Mouse (Mus musculus): ENCODE results near the gene Pcca. TPM values are rescaled to one million over a fixed set of nuclear protein-coding genes. Genes with fewer than 3 reads are reported as not detected.

Pcca gene
- total and polyA plus RNA-seq, 2 experiments from 2014 or later, result 13.4 to 39.1 TPM

DNA sequence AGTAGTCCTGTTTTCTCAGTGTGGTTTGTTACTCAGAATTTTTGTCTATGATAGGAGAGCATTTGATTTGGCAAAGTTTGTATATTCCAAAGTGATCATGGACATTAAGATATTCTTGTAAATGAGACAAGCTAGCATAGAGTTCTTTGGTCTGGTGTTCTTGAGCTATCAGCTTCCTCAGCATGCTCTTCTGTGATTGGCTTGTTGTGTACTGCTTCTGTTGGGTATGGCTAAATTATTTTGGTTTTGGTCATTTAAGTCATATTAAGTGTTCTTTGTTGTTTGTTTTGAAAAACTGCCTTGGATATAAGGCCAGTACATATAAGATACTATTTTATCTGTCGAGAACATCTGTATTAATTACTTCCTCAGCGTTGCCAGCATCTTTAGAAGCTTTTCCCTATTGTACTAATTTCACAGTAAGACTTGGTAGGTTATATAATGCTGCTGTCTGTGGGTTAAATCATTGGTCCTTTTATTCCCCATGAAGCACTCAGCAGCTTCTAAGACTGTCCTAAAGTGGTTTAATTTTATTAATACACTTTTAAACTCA is 105.1 kb downstream of the Pcca start:
- Histone ChIP-seq H3K27ac (no peak overlapping the region), H3K27me3 (ENCODE audit: insufficient read depth, low read length) (no peaks in the 10 kb centered on the region), H3K36me3 (ENCODE audit: insufficient read depth, low read length) (no peaks in the 10 kb centered on the region), H3K4me2 (ENCODE audit: low read depth, low read length) (no peak overlapping the region), H3K9ac (replicated peaks; ENCODE audit: low read length) (no peak overlapping the region), H3K4me1 (ENCODE audit: insufficient read depth, low read length) (no peaks in the 10 kb centered on the region), H3K4me3 (ENCODE audit: low read length) (no peak overlapping the region), H3K9me3 (ENCODE audit: low read length) (no peaks in the 10 kb centered on the region)
- ATAC-seq (no peak), DNase-seq (ENCODE audit: low spot score) (no peak)
- no peak for TF ChIP-seq CTCF (IDR thresholded peaks at IDR 0.05; ENCODE audit: low read depth)
- 83% methylated on average over 2 of the region's 2 CpGs for WGBS

DNA sequence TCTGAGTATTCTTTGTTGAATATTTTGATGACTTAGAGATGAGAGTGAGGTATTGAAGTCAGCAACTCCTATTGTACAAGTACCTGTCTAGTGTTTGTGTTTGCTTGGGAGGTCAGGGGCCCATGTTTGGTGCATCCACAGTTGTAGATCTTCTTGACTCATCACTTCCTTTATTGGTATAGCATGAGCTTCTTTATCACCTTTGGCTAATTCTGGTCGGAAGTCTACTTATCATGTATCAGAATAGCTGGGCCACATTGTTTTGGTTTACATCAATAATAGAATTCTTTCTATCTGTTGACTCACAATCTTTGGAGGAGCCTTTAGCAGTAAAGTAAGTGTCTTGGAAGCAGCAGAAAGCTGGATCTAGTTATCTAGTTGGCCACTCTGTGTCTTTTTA is 108.3 kb downstream of the Pcca start:
- Histone ChIP-seq H3K4me1 (ENCODE audit: insufficient read depth, low read length) (no peaks in the 10 kb centered on the region), H3K4me3 (ENCODE audit: low read length) (no peak overlapping the region), H3K27me3 (ENCODE audit: insufficient read depth, low read length) (no peaks in the 10 kb centered on the region), H3K27ac (no peak overlapping the region), H3K9ac (replicated peaks; ENCODE audit: low read length) (no peak overlapping the region), H3K9me3 (ENCODE audit: low read length) (no peaks in the 10 kb centered on the region), H3K36me3 (ENCODE audit: insufficient read depth, low read length) (no peaks in the 10 kb centered on the region), H3K4me2 (ENCODE audit: low read depth, low read length) (no peak overlapping the region)
- DNase-seq (ENCODE audit: low spot score) (no peak), ATAC-seq (no peak)
- whole genome bisulfite sequencing, result 90% methylated on average over 1 of the region's 1 CpGs
- no peak for TF ChIP-seq CTCF (IDR thresholded peaks at IDR 0.05; ENCODE audit: low read depth)

DNA sequence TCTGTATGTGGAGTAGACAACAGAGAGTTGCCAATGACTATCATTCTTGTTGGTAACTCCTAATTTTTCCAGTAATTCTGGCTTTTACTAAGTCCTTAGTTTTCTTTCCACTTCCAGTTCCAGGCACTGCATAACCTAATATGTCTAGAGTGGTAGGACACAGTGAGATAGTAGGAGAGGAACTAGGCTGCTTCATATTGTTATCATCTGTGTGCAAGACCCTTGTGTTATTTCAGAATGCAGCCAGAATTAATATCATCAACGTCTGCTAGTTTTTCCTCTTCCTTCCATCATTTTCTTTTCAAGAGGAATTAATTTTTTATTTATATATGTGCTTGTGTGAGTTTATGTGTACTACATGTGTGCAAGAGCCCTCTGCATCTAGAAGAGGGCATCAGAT is 114.1 kb downstream of the Pcca start:
- Histone ChIP-seq H3K27me3 (ENCODE audit: insufficient read depth, low read length) (no peaks in the 10 kb centered on the region), H3K4me1 (ENCODE audit: insufficient read depth, low read length) (no peaks in the 10 kb centered on the region), H3K4me3 (ENCODE audit: low read length) (no peak overlapping the region), H3K36me3 (ENCODE audit: insufficient read depth, low read length) (no peaks in the 10 kb centered on the region), H3K9me3 (ENCODE audit: low read length) (no peaks in the 10 kb centered on the region), H3K9ac (replicated peaks; ENCODE audit: low read length) (no peak overlapping the region), H3K27ac (no peak overlapping the region), H3K4me2 (ENCODE audit: low read depth, low read length) (no peak overlapping the region)
- ATAC-seq, result no peak
- DNase-seq (ENCODE audit: low spot score), result no peak
- WGBS, result 89% methylated on average over 1 of the region's 1 CpGs
- TF ChIP-seq CTCF (IDR thresholded peaks at IDR 0.05; ENCODE audit: low read depth), result no peak

DNA sequence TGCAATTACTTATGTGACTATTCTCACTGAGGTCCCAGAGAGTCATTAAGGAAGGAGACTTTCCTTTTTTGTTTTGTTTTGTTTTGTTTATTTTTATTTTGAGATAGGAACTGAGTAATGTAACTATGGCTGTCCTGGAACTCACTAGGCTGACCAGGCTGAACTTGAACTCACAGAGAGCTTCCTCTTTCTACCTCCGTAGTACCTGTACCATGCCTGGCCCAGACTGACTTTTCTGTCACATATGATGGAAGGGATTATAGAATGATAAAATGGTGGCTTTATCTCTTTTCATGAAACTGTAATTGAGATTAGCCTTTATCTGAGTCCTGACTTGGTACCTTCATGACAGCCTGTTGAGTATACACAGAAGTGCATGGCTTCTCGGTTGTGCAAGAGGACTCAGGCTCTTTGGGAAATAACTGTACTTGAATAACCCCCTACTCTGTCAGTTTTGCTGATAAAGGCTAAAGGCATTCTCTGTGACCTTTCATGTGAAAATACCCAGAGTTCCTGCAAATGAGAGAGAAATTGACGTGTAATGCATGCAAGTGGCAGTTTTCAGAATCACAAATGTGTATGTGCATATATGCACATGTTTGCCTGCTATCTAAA is 115.3 kb downstream of the Pcca start:
- 76% methylated on average over 3 of the region's 3 CpGs for WGBS
- DNase-seq (ENCODE audit: low spot score), result no peak
- Histone ChIP-seq H3K36me3 (ENCODE audit: insufficient read depth, low read length) (no peaks in the 10 kb centered on the region), H3K4me3 (ENCODE audit: low read length) (no peak overlapping the region), H3K9ac (replicated peaks; ENCODE audit: low read length) (no peak overlapping the region), H3K9me3 (ENCODE audit: low read length) (no peaks in the 10 kb centered on the region), H3K4me1 (ENCODE audit: insufficient read depth, low read length) (no peaks in the 10 kb centered on the region), H3K4me2 (ENCODE audit: low read depth, low read length) (no peak overlapping the region), H3K27me3 (ENCODE audit: insufficient read depth, low read length) (no peaks in the 10 kb centered on the region), H3K27ac (no peak overlapping the region)
- TF ChIP-seq CTCF (IDR thresholded peaks at IDR 0.05; ENCODE audit: low read depth), result no peak
- no peak for ATAC-seq

DNA sequence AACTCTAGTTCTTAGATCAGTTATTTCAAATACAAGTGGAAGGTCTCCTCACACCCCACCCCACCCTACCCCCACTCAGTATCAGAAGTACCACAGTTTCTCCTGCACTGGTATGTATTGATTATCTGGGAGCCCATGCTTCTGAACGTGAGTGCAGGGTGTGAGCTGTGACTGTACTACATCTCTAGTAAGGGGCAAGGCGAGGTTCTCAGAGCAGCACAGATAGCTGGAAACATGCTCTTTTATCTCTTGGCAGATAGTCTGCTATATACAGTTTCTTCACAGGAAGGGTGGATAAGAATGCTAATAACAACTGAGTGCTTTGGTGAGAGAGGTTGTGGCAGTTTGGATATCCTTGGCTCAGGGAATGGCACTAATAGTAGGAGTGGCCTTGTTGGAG is 117.6 kb downstream of the Pcca start:
- Histone ChIP-seq H3K9ac (replicated peaks; ENCODE audit: low read length) (no peak overlapping the region), H3K4me1 (ENCODE audit: insufficient read depth, low read length) (no peaks in the 10 kb centered on the region), H3K4me2 (ENCODE audit: low read depth, low read length) (no peak overlapping the region), H3K36me3 (ENCODE audit: insufficient read depth, low read length) (no peaks in the 10 kb centered on the region), H3K27me3 (ENCODE audit: insufficient read depth, low read length) (no peaks in the 10 kb centered on the region), H3K4me3 (ENCODE audit: low read length) (no peak overlapping the region), H3K9me3 (ENCODE audit: low read length) (no peaks in the 10 kb centered on the region), H3K27ac (no peak overlapping the region)
- WGBS, result 95% methylated on average over 2 of the region's 2 CpGs
- ATAC-seq (no peak), DNase-seq (ENCODE audit: low spot score) (no peak)
- TF ChIP-seq CTCF (IDR thresholded peaks at IDR 0.05; ENCODE audit: low read depth), result no peak

DNA sequence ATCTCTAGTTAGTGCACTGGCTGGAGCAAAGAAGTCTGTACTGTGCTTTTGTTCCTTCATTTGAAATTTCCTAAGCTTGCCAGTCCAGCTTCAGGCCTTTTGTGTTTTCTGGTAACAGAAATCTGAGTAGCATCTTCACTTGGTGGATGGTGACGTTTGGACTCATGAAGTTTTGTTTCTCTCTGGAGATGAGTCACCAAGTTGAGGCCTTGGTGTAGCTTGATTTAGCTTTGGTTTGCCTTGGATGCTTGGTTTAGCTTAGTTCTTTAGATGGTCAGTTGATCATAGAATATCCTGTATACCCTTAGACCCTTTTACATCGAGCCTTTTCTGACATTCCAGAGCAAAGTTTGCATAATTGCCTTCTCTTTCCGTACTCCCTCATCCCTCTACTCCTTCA is 141.5 kb downstream of the Pcca start:
- Histone ChIP-seq H3K27ac (no peak overlapping the region), H3K9ac (replicated peaks; ENCODE audit: low read length) (no peak overlapping the region), H3K4me3 (ENCODE audit: low read length) (no peak overlapping the region), H3K4me1 (ENCODE audit: insufficient read depth, low read length) (no peaks in the 10 kb centered on the region), H3K4me2 (ENCODE audit: low read depth, low read length) (no peak overlapping the region), H3K27me3 (ENCODE audit: insufficient read depth, low read length) (no peaks in the 10 kb centered on the region), H3K9me3 (ENCODE audit: low read length) (no peaks in the 10 kb centered on the region), H3K36me3 (ENCODE audit: insufficient read depth, low read length) (no peaks in the 10 kb centered on the region)
- no peak for TF ChIP-seq CTCF (IDR thresholded peaks at IDR 0.05; ENCODE audit: low read depth)
- DNase-seq (ENCODE audit: low spot score) (no peak), ATAC-seq (no peak)
- WGBS, result 84% methylated on average over 3 of the region's 3 CpGs

DNA sequence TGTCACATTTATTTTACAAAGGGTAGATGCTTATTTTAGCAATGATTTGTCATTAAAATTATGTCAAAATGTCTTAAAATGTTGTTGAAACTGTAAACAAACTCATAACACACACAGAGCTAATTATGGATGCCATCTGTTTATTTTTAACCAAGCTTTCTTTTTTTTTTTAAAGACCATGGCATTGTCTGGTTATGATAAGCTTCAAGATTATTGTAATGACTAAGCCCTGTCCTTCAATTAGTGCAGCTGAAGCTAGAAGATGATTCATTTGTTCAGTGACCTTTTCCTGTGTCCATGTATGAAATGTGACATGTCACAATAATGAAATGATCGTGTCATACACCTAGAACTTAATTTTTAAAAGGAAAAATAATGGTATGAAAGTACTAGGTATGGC is 149.5 kb downstream of the Pcca start:
- DNase-seq (ENCODE audit: low spot score), result no peak
- no peaks in the 10 kb centered on the region for H3K27me3 ChIP-seq (ENCODE audit: insufficient read depth, low read length)
- WGBS, result 75% methylated on average over 1 of the region's 1 CpGs
- no peaks in the 10 kb centered on the region for H3K36me3 ChIP-seq (ENCODE audit: insufficient read depth, low read length)
- no peak for TF ChIP-seq CTCF (IDR thresholded peaks at IDR 0.05; ENCODE audit: low read depth)
- no peak overlapping the region for H3K4me2 ChIP-seq (ENCODE audit: low read depth, low read length)
- no peak for ATAC-seq
- H3K9me3 ChIP-seq (ENCODE audit: low read length), result no peaks in the 10 kb centered on the region
- no peaks in the 10 kb centered on the region; the same call in 1 of the 2 replicates for H3K4me1 ChIP-seq (ENCODE audit: insufficient read depth, low read length)
- H3K4me3 ChIP-seq (ENCODE audit: low read length), result no peak overlapping the region
- H3K9ac ChIP-seq (replicated peaks; ENCODE audit: low read length), result no peak overlapping the region
- H3K27ac ChIP-seq, result no peak overlapping the region
